Mouse (Mus musculus) left cerebral cortex, adult 8-10 months (tissue): ENCODE measurements around the gene Foxj2. TPM values are rescaled to one million over a fixed set of nuclear protein-coding genes. Genes with fewer than 3 reads are reported as not detected.

Experiments
- DNase-seq, 2 experiments: peaks; one replicate each; pipeline ENCODE4 v3.0.0; 2022; ENCODE audit warnings: low spot score in 2 of 2
- total RNA-seq, 4 experiments: library from RNA; stranded (reverse); gene quantifications; 2 replicates each; pipeline ENCODE4 v1.2.4; 2022

Foxj2 gene
- total RNA-seq, result 10 to 100 TPM; 27.5 to 28.4 (median 28.0) TPM

- peak in 1 of 2 experiments; percentile 52 for DNase-seq
These were observed at the start of gene Foxj2 for GRCm38 (mm10) chr6:122819306-122820070. Foxj2 (plus strand) TSS chr6:122819914.

- DNase-seq, result no peak
These were observed 48.9 kb upstream of the Foxj2 start for GRCm38 (mm10) chr6:122770760-122771315.

- no peak for DNase-seq
These were observed 47.0 kb upstream of the Foxj2 start for GRCm38 (mm10) chr6:122772701-122773100.

GRCm38 (mm10) chr6:122774345-122774744 lies 45.4 kb upstream of the Foxj2 start:
- no peak for DNase-seq

GRCm38 (mm10) chr6:122776040-122776439 lies 43.7 kb upstream of the Foxj2 start:
- DNase-seq, result no peak

- no peak for DNase-seq
These were observed 39.8 kb upstream of the Foxj2 start for GRCm38 (mm10) chr6:122779916-122780315.

- no peak for DNase-seq
These were observed 38.5 kb upstream of the Foxj2 start for GRCm38 (mm10) chr6:122781167-122781566.

- no peak for DNase-seq
These were observed 37.5 kb upstream of the Foxj2 start for GRCm38 (mm10) chr6:122782164-122782563.

- no peak for DNase-seq
These were observed 34.8 kb upstream of the Foxj2 start for GRCm38 (mm10) chr6:122784866-122785265.

GRCm38 (mm10) chr6:122786275-122786674 lies 33.4 kb upstream of the Foxj2 start:
- DNase-seq, result peak in 1 of 2 experiments; percentile 83

GRCm38 (mm10) chr6:122795254-122795935 lies 24.3 kb upstream of the Foxj2 start:
- no peak for DNase-seq

GRCm38 (mm10) chr6:122800640-122801300 lies 18.9 kb upstream of the Foxj2 start:
- no peak for DNase-seq

GRCm38 (mm10) chr6:122801301-122801800 lies 18.4 kb upstream of the Foxj2 start, which contains the start of gene Slc2a3:
Slc2a3 (minus strand) TSS chr6:122801640.
- DNase-seq, result peak; percentile 46 to 54

GRCm38 (mm10) chr6:122801801-122802514 lies 17.8 kb upstream of the Foxj2 start:
- peak in 1 of 2 experiments; percentile 55 for DNase-seq

GRCm38 (mm10) chr6:122804418-122804817 lies 15.3 kb upstream of the Foxj2 start:
- peak; percentile 56 to 62 for DNase-seq

- DNase-seq, result no peak
These were observed 9.6 kb upstream of the Foxj2 start for GRCm38 (mm10) chr6:122810022-122810614.

GRCm38 (mm10) chr6:122810615-122811279 lies 9.0 kb upstream of the Foxj2 start:
- DNase-seq, result peak; percentile 85 to 99

GRCm38 (mm10) chr6:122811280-122811652 lies 8.4 kb upstream of the Foxj2 start:
- peak; percentile 84 to 92 for DNase-seq

GRCm38 (mm10) chr6:122811771-122812600 lies 7.7 kb upstream of the Foxj2 start:
- DNase-seq, result no peak
